Mouse (Mus musculus) heart, adult 2 months (tissue): Measurements from ENCODE around the gene Xlr5a.
"Not testable (repeated sequence)": the region's sequence is repeated elsewhere in the genome, so short reads cannot be mapped to it uniquely, and the experiment has no call there.

Source experiments
- CTCF ChIP-seq: fragments of 200-600 bp; IDR thresholded peaks from 2 replicates; pipeline ENCODE4 v1.8.1; 2022; ENCODE audit warnings: antibody characterized with exemption, mild to moderate bottlenecking, moderate library complexity
- EP300 ChIP-seq: fragments of 200-500 bp; IDR thresholded peaks from 2 replicates; pipeline ENCODE4 v1.6.1; 2011; ENCODE audit warnings: low read depth, low read length, control low read depth; ENCODE audit not compliant: insufficient read depth
- POLR2A ChIP-seq: fragments of 200-500 bp; IDR thresholded peaks from 2 replicates; pipeline ENCODE4 v1.6.1; 2011; ENCODE audit warnings: mild to moderate bottlenecking, low read depth, low read length, control low read depth; ENCODE audit not compliant: insufficient read depth

DNA sequence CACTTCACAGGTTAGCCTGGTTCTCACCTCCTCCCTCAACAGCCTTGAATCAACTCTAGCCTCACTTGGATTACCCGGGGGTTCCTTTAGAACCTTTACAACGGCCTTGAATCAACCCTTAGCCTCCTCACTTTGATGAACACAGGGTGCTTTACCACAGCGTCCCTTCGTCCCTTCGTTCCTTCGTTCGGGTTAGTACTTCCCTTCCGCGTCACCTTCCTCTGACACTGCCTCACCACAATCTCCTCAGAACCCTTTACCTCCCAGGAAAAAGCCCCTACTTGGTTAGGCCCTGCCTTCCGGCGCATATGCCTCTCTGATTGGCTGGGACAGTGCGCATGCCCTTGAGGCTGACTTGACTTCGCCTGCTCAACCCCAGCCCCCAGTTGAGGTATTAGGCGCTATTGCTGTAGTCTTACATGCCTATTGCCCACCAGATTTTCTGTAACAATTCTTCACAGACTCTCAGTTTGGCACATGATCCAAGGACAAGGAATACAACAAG is 49.9 kb downstream of the Xlr5a start, which contains the start of gene Xlr4c:
- not testable (repeated sequence) for TF ChIP-seq POLR2A, CTCF, EP300
